Mouse (Mus musculus) CH12.LX (cell line): ENCODE results near the gene Hhipl1. TPM values are rescaled to one million over a fixed set of nuclear protein-coding genes. Genes with fewer than 3 reads are reported as not detected.

Experiments used
- DNase-seq: peaks from one replicate; pipeline ENCODE4 v3.0.0-alpha.2; 2013; ENCODE audit errors: extremely low read depth
- H3K27ac ChIP-seq: 2 replicates; pipeline ENCODE4 v1.5.1; 2012; ENCODE audit warnings: low read depth, mild to moderate bottlenecking, control low read depth, moderate library complexity; ENCODE audit not compliant: insufficient read depth
- H3K27me3 ChIP-seq: replicated peaks from 2 replicates; pipeline ENCODE3; 2012; ENCODE audit warnings: inconsistent platforms
- H3K36me3 ChIP-seq, 2 experiments: replicated peaks in 1 of 2; 2 replicates each; pipeline versions ENCODE3 to v1.6.1; 2012; ENCODE audit warnings: inconsistent platforms in 1 of 2, low read length in 1 of 2, mild to moderate bottlenecking in 1 of 2, mixed read lengths in 1 of 2, moderate library complexity in 1 of 2; ENCODE audit not compliant: control insufficient read depth in 1 of 2, insufficient read depth in 1 of 2
- H3K4me1 ChIP-seq, 2 experiments: 2 replicates each; pipeline ENCODE4 v1.6.1; 2012; ENCODE audit warnings: inconsistent platforms in 1 of 2, moderate library complexity in 1 of 2; ENCODE audit not compliant: insufficient read depth in 2 of 2, control insufficient read depth in 1 of 2
- H3K4me2 ChIP-seq: 2 replicates; pipeline ENCODE4 v1.6.1; 2012; ENCODE audit warnings: low read depth, mild to moderate bottlenecking, control low read depth; ENCODE audit not compliant: poor library complexity, insufficient read depth, severe bottlenecking
- H3K4me3 ChIP-seq, 3 experiments: fragments of 150-350 bp in 1 of 3; sonication (generic) in 1 of 3; replicated peaks in 1 of 3; 2 replicates each; pipeline versions ENCODE3 to v1.5.1; 2011 to 2012; ENCODE audit warnings: low read depth in 2 of 3, low read length in 2 of 3, mild to moderate bottlenecking in 2 of 3, moderate library complexity in 2 of 3, control low read depth in 1 of 3, improper control_type of control experiment in 1 of 3, inconsistent platforms in 1 of 3, mixed read lengths in 1 of 3; ENCODE audit not compliant: poor library complexity in 1 of 3
- H3K79me2 ChIP-seq: replicated peaks from 2 replicates; pipeline ENCODE4 v1.6.1; 2012; ENCODE audit warnings: mild to moderate bottlenecking, moderate library complexity; ENCODE audit not compliant: control insufficient read depth, poor library complexity, insufficient read depth, severe bottlenecking; ENCODE audit errors: extremely low read depth
- H3K9ac ChIP-seq: 2 replicates; pipeline ENCODE4 v1.6.1; 2012; ENCODE audit warnings: low read depth, mild to moderate bottlenecking, control low read depth, moderate library complexity; ENCODE audit not compliant: insufficient read depth
- H3K9me3 ChIP-seq: replicated peaks from 2 replicates; pipeline ENCODE3; 2012; ENCODE audit warnings: low read length, inconsistent platforms, mixed read lengths
- BHLHE40 ChIP-seq: IDR thresholded peaks from 2 replicates; pipeline ENCODE4 v1.6.1; 2011; ENCODE audit warnings: mild to moderate bottlenecking, low read depth, low read length, improper control_type of control experiment
- CHD1 ChIP-seq: IDR thresholded peaks from 2 replicates; pipeline ENCODE4 v1.6.1; 2012; ENCODE audit warnings: low read depth, low read length, improper control_type of control experiment, inconsistent platforms
- CTCF ChIP-seq, 2 experiments: IDR thresholded peaks in 1 of 2; conservative IDR thresholded peaks in 1 of 2; 2 replicates each; pipeline ENCODE4 v1.5.1; 2011 to 2012; ENCODE audit warnings: low read depth in 2 of 2, low read length in 2 of 2, improper control_type of control experiment in 1 of 2, inconsistent platforms in 1 of 2, mild to moderate bottlenecking in 1 of 2, moderate library complexity in 1 of 2
- E2F4 ChIP-seq: IDR thresholded peaks from 2 replicates; pipeline ENCODE4 v1.6.1; 2011; ENCODE audit warnings: low read depth, low read length, improper control_type of control experiment; ENCODE audit not compliant: insufficient replicate concordance
- ELF1 ChIP-seq: IDR thresholded peaks from 2 replicates; pipeline ENCODE4 v1.6.1; 2014; ENCODE audit warnings: low read depth, mild to moderate bottlenecking, inconsistent platforms, low read length, improper control_type of control experiment
- ETS1 ChIP-seq: conservative IDR thresholded peaks from 2 replicates; pipeline ENCODE4 v1.6.1; 2012; ENCODE audit warnings: low read depth, mild to moderate bottlenecking, inconsistent platforms, low read length, improper control_type of control experiment, moderate library complexity
- MAFK ChIP-seq: IDR thresholded peaks from 2 replicates; pipeline ENCODE4 v1.6.1; 2011; ENCODE audit warnings: low read length, improper control_type of control experiment; ENCODE audit not compliant: insufficient replicate concordance
- MAZ ChIP-seq: IDR thresholded peaks from 2 replicates; pipeline ENCODE4 v1.6.1; 2012; ENCODE audit warnings: low read depth, mild to moderate bottlenecking, inconsistent platforms, low read length, improper control_type of control experiment, moderate library complexity
- MEF2A ChIP-seq: IDR thresholded peaks from 2 replicates; pipeline ENCODE4 v1.6.1; 2014; ENCODE audit warnings: low read depth, mild to moderate bottlenecking, inconsistent platforms, low read length, improper control_type of control experiment, borderline replicate concordance
- NELFE ChIP-seq: IDR thresholded peaks from 2 replicates; pipeline ENCODE4 v1.6.1; 2011; ENCODE audit warnings: low read depth, low read length, improper control_type of control experiment
- PAX5 ChIP-seq: IDR thresholded peaks from 2 replicates; pipeline ENCODE4 v1.6.1; 2012; ENCODE audit warnings: low read length, inconsistent platforms, mixed read lengths
- SIN3A ChIP-seq: IDR thresholded peaks from 2 replicates; pipeline ENCODE4 v1.6.1; 2012; ENCODE audit warnings: low read length, improper control_type of control experiment, inconsistent platforms
- TBP ChIP-seq: conservative IDR thresholded peaks from 2 replicates; pipeline ENCODE4 v1.6.1; 2011; ENCODE audit warnings: low read depth, low read length, improper control_type of control experiment
- UBTF ChIP-seq: IDR thresholded peaks from 2 replicates; pipeline ENCODE4 v1.6.1; 2012; ENCODE audit warnings: low read depth, mild to moderate bottlenecking, inconsistent platforms, low read length, improper control_type of control experiment, moderate library complexity
- USF1 ChIP-seq: IDR thresholded peaks from 2 replicates; pipeline ENCODE4 v1.6.1; 2014; ENCODE audit warnings: low read depth, mild to moderate bottlenecking, inconsistent platforms, low read length, improper control_type of control experiment
- USF2 ChIP-seq: conservative IDR thresholded peaks from 2 replicates; pipeline ENCODE4 v1.6.1; 2011; ENCODE audit warnings: low read depth, low read length, improper control_type of control experiment
- ZC3H11A ChIP-seq: IDR thresholded peaks from 2 replicates; pipeline ENCODE4 v1.6.1; 2012; ENCODE audit warnings: low read depth, mild to moderate bottlenecking, inconsistent platforms, low read length, improper control_type of control experiment
- dilution Hi-C: fragments of 300-500 bp; cut with MboI; formaldehyde crosslinking; loops from 2 replicates; pipeline ENCODE4 v1.14.3; 2020; ENCODE audit warnings: low sequenced_read_pairs; ENCODE audit not compliant: extremely low pct_unique_long_range_greater_than_20kb, extremely low pct_ligation_motif_present
- in situ Hi-C: fragments of 300-500 bp; cut with MboI; formaldehyde crosslinking; loops from 3 replicates; pipeline ENCODE4 v1.14.3; 2019; ENCODE audit warnings: low sequenced_read_pairs, low pct_ligation_motif_present, low pct_unique_long_range_greater_than_20kb, mixed read lengths
- polyA plus RNA-seq: library from polyadenylated mRNA; unstranded; fragments of >175 nt; gene quantifications from 2 replicates; pipeline ENCODE4 v1.2.1, GENCODE M21; 2012; ENCODE audit warnings: low read depth; ENCODE audit not compliant: insufficient read length
- total RNA-seq, 2 experiments: library from RNA; depleted of rRNA; stranded (reverse); fragments of 300-350 nt in 1 of 2; fragments of >200 nt in 1 of 2; gene quantifications; 2 replicates each; pipeline ENCODE4 v1.2.3; 2012 to 2014

Hhipl1 gene
- total and polyA plus RNA-seq, 3 experiments = not detected

GRCm38 (mm10) chr12:108310041-108310440 lies 4.0 kb downstream of the Hhipl1 start:
- peaks cover 40% of the 10 kb centered on the region for H3K27me3 ChIP-seq
- H3K27ac ChIP-seq = no peak overlapping the region
- H3K9me3 ChIP-seq = peaks cover 7% of the 10 kb centered on the region
- in situ Hi-C loops = no loop called here
- no peak for TF ChIP-seq PAX5
- no peak for TF ChIP-seq ELF1
- no peak for TF ChIP-seq BHLHE40
- TF ChIP-seq NELFE = no peak
- TF ChIP-seq MEF2A = no peak
- no peak for TF ChIP-seq CHD1
- TF ChIP-seq ETS1 = no peak
- TF ChIP-seq MAFK = no peak
- no peak for TF ChIP-seq USF1
- no peak for TF ChIP-seq UBTF
- no peak for TF ChIP-seq E2F4
- no peak for TF ChIP-seq USF2
- no peak for TF ChIP-seq SIN3A
- TF ChIP-seq, all 38 proteins: peak for 0
- Histone ChIP-seq H3K4me2 (no peak overlapping the region), H3K79me2 (no peaks in the 10 kb centered on the region), H3K4me1 (peaks cover 0 to 23% of the 10 kb centered on the region in 2 experiments; a peak in 2 of 4 replicates), H3K9ac (no peak overlapping the region), H3K4me3 (no peak overlapping the region), H3K36me3 (no peaks in the 10 kb centered on the region)
- dilution Hi-C loops = no loop called here
- no peak for DNase-seq

GRCm38 (mm10) chr12:108310456-108311027 lies 4.5 kb downstream of the Hhipl1 start:
- no peak overlapping the region for H3K4me3 ChIP-seq
- peak; percentile 49 for DNase-seq
- TF ChIP-seq TBP (no peak), MAZ (no peak), CTCF (conservative IDR thresholded peaks at IDR 0.05 in 1 of 2, IDR thresholded peaks at IDR 0.05 in 1 of 2; ENCODE audit: low read depth in 2 of 2, low read length in 2 of 2) (no peak), SIN3A (no peak), ZC3H11A (no peak), UBTF (no peak)
- H3K4me1 ChIP-seq = peaks cover 0 to 23% of the 10 kb centered on the region in 2 experiments; a peak in 2 of 4 replicates
- H3K4me2 ChIP-seq = no peak overlapping the region
- no peak overlapping the region for H3K9ac ChIP-seq
- dilution Hi-C loops = no loop called here
- H3K79me2 ChIP-seq = no peaks in the 10 kb centered on the region
- in situ Hi-C loops = no loop called here
- H3K9me3 ChIP-seq = peaks cover 7% of the 10 kb centered on the region
- no peaks in the 10 kb centered on the region for H3K36me3 ChIP-seq
- no peak overlapping the region for H3K27ac ChIP-seq
- H3K27me3 ChIP-seq = peaks cover 35% of the 10 kb centered on the region
